Comparison of ENCODE assay signal across 25 mouse cellular contexts in the genomic region with DNA sequence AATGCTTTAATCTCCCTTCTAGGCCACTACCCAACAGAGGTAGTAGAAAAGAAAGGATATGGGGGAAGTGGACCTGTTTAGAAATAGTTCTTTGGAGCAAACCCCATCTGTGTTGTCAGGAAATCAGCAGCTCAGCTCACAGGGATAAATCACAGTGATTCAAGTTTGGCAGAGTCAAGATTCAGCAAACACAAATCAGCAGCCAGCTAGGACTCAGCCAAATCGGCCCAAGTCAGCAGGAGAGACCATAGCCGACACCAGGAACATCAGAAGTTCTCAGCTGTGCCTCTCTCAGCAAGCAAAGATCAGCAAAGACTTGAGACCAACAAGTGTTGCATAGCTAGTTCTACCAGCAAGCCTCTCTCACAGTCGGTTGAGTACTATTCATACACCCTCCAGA.
A peak's percentile ranks its signal among the peaks of the same experiment; 100 is the strongest.
DNase-seq lines count a peak whose midpoint lies in the region; ATAC-seq and TF ChIP-seq lines count a peak whose summit lies in the region.
"Had no signal": no experiment of that assay in that cellular context is flagged by ENCODE, and none has a peak within 500 bp of the region (broad histone marks: within the 10 kb centered on the region; RNA-seq: fewer than 3 reads in every experiment).

No protein-coding gene starts in this region.

- H3K4me3 ChIP-seq in layer of hippocampus, adult 2 months = no peak overlapping the region
- H3K4me3 ChIP-seq: hindbrain, embryonic 13.5 days had no signal

- no peak for ATAC-seq in cerebellum, adult (ENCODE audit: insufficient number of reproducible peaks, low FRiP score, low TSS enrichment)
- ATAC-seq: CD4-positive, CD25-positive, alpha-beta regulatory T cell, adult 4 months; forebrain, embryonic 14.5 days; intestine, embryonic 16.5 days had no signal

- H3K27ac ChIP-seq in layer of hippocampus, adult 2 months = 0 out of 2 replicates have a peak overlapping the region, but pooled peaks have one; percentile 10
- H3K27ac ChIP-seq: hindbrain, embryonic 13.5 days; liver, embryonic 14.5 days had no signal

- DNase-seq in cerebellum, adult 8-10 months = peak; percentile 23
- no peak for DNase-seq in layer of hippocampus, adult 2 months (ENCODE audit: low spot score in 2 of 2)
- no peak for DNase-seq in layer of hippocampus, postnatal 14 days (ENCODE audit: low spot score in 2 of 2)
- peak; percentile 70 for DNase-seq in brain, adult 2 months (ENCODE audit: low read depth, low spot score)
- DNase-seq in cerebellum, postnatal 25 days = peak; percentile 29 to 33
- no peak for DNase-seq in kidney, adult 18-20 months
- DNase-seq: adrenal gland, adult 2 months; adrenal gland, postnatal 36 days; gastrocnemius, postnatal 10 days; heart, postnatal 36 days; kidney, adult 9 months; kidney, postnatal 10 days; layer of hippocampus, adult 9-11 months; liver; lung, embryonic 14.5 days; midbrain, embryonic 14.5 days; right cerebral cortex, adult 18-20 months; spleen, adult 18-20 months; thymus, postnatal 14 days had no signal

- TF ChIP-seq CTCF in layer of hippocampus, adult 2 months (conservative IDR thresholded peaks at IDR 0.05) = no peak

Comparison
In these comparisons a context has a peak if more than half of its experiments do, and no peak if none do; other contexts are left out.
1. DNase-seq: peak in cerebellum, adult 8-10 months (single experiment), brain, adult 2 months (single experiment) and cerebellum, postnatal 25 days (2 of 2); none in layer of hippocampus, adult 2 months (0 of 2), layer of hippocampus, postnatal 14 days (0 of 2) and kidney, adult 18-20 months (single experiment).